Mouse (Mus musculus): ENCODE data around the gene Cep152. TPM values are rescaled to one million over a fixed set of nuclear protein-coding genes. Genes with fewer than 3 reads are reported as not detected.

The Cep152 gene
- total RNA-seq (2023) = 10 to 100 TPM; 13.4 to 14.1 TPM

GRCm38 (mm10) chr2:125624837-125625351 is at the start of gene Cep152:
TSS of gene Cep152 (minus strand) at chr2:125625113.

GRCm38 (mm10) chr2:125672957-125673631 is 48.2 kb upstream of the Cep152 start, which contains the start of gene Eid1:
TSS of gene Eid1 (plus strand) at chr2:125673095.

Other genes with a start within 250 kb of the Cep152 start
- not detected for gene Gm9913, start 120.0 kb downstream of the Cep152 start, total RNA-seq (2023)
- under 1 TPM; 0.20 to 0.24 TPM for gene Fbn1, start 117.1 kb downstream of the Cep152 start, total RNA-seq (2023)
- 10 to 100 TPM; 27.3 to 31.2 TPM for gene Eid1, start 48.0 kb upstream of the Cep152 start, total RNA-seq (2023)
- gene Shc4, start 99.0 kb upstream of the Cep152 start, total RNA-seq (2023) = under 1 TPM; 0.24 to 0.33 TPM
- 10 to 100 TPM; 25.5 to 25.8 TPM for gene Secisbp2l, start 157.8 kb upstream of the Cep152 start, total RNA-seq (2023)
- gene Galk2, start 234.0 kb upstream of the Cep152 start, total RNA-seq (2023) = 10 to 100 TPM; 10.7 to 11.9 TPM
- gene Cops2, start 234.0 kb upstream of the Cep152 start, total RNA-seq (2023) = 10 to 100 TPM; 40.5 to 40.9 TPM